Mouse (Mus musculus) right cerebral cortex, postnatal 25 days (tissue): Measurements from ENCODE around the gene Rnf180.
"Not testable (repeated sequence)": the region's sequence is repeated elsewhere in the genome, so short reads cannot be mapped to it uniquely, and the experiment has no call there.

Source experiments
- DNase-seq: peaks from one replicate; pipeline ENCODE4 v3.0.0; 2022

Gene Rnf180

DNA sequence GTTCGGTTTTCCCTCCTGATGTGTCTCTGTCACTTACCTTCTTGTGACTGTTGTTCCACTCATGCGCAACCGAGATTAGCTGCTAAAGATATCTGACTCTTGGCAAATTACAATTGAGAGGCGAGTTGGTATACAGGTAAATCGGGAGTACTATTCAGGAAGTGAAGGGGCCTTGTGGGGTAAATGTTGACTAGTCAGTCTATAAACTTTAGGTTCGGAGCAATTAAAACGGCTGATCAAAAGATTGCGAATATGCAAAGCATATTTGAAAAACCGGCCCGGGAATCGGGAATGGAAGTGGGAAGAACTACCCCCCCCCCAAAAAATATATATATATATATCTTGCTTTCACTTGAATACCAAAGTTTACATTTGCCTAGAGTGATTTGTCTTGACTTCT lies at the start of gene Rnf180:
Gene Rnf180, minus strand, starts transcription at position 101 of the 400 bp plus-strand sequence.
- DNase-seq = no peak

DNA sequence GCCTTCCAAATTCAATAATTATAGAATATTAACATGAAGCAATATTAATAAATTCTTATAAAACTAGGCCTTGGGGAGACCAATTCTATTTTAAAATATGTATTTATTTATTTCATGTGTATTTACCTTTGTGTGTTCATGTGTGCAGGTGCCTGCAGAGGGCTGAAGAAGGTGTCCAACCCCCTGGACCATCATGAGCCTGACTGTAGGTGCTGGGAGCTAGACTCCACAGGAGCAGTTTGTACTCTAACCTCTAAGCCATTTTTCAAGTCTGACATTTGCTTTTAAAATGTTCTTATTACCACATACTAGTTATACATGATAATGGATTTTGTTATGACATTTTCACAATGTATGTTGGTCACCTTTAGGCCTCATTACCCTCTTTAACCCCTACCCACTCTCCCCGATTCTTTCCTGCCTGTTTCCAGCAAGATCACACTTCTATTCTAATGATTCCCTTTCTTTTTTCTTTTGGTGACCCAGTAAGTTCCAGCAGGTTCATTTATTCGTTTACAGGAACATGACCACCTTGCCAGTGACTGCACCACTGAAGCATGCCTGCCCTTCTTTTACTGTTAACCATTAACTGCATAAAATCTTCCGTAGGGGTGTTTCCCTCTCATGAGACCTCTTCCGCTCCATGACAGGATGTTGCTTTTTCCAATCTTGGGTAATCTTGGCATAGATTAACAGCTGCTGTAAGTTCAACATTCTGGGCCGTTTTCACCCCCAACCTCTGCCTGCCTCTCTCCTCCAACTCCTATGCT lies 36.8 kb upstream of the Rnf180 start:
- no peak for DNase-seq

DNA sequence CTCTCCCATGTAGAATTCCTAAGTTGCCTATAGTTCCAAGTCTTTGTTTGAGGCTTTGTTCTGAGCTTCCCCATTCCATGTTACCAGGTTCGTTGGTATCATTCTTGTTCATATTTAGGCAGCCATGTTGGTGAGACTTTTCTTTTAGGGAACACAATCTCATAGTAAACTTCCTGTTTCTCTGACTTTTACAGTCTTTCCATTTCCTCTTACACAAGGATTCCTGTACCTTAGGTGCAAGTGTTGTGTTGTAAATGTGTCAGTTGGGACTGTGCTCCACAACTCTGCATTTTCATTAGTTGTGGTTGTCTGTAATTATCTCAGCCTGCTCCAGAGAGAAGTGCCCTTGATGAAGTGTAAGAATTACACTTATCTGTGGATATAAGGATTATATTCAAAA lies 32.3 kb upstream of the Rnf180 start:
- no peak for DNase-seq

DNA sequence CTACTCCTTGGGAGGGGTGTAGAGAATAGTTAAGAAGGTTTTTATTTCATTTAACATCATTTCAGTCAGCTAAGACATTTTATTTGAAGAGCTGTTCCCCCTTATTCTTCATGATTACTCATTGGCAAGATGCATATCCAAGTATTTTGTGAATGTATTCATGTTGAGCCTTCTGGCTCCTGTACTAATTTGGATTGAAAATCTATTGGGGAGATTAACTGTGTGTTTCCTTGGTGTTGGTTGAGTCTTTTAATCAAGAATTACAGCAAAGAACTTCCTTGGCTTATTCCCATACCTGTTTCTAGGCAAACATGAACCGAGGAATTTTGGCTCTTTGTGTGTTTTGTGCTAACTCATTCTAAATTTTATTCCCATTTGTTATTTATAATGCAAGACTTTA lies 22.3 kb upstream of the Rnf180 start:
- DNase-seq = no peak

DNA sequence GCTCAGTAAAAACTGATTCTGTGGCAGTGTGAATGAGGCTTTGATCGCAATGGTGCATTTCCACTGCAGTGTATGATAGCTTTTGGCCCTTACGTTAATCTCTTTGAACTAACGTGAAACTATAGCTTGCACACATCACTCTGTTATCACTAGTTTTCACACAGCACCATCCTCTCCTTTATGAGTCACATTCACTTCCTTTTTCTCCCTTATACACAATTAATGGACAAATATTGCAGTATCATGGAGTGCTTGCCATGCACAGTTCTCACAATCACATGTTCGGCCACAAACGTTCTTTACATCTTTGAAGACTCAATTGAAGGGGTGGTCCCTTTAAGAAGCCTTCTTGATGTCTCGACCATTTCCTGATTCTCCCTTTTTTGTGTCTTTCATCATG lies 21.4 kb upstream of the Rnf180 start:
- DNase-seq = no peak

DNA sequence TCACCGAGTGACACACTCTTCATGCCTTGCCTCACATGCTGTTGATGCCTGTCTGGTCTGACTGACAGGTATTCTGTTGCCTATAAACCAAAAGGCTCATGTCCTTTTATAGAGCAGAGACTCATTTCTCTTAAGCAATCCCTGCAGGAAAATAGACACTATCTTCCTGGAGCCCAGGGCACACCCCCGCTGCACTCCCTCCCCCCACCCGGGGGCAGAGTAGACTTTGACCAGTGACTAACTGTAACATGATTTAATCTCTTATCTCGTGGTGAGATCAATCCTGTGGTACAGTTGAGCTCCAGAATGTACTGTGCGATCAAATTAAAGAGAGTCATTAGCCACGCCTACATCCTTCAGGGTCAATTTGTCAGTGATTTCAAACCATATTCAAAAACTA lies 18.1 kb upstream of the Rnf180 start:
- no peak for DNase-seq

DNA sequence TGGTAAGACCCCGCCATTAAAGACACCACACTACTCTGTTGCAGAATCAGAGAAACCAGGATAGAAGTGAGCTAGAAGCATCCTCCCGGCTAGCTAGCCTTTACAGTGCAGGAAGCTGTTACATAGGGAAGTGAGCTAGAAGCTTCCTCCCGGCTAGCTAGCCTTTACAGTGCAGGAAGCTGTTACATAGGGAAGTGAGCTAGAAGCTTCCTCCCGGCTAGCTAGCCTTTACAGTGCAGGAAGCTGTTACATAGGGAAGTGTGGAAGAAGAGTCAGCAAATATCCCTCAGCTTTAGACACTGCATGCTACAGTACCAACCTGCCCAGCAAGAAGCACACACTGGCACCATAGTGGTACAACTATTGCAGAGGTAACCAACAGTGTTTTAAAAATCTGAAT lies 15.9 kb upstream of the Rnf180 start:
- not testable (repeated sequence) for DNase-seq

DNA sequence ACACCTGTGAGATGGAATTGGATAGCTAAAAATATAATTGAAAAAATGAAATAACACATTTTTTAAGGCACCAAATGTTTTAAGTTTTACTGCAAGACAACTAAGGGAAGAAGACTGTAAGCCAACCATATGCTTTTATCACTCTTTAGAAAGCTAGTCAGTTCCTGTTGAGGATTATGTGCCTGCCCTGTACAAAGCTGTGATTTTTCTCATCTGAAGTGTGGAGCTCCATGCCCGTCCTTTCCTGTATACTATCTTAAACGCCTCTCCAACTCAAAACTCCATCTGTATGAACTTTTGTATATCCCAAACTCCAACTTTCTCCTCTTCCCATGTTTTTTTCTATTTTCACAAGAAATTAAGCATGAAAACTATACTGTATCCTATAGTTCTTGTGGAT lies 10.9 kb upstream of the Rnf180 start:
- DNase-seq = no peak

DNA sequence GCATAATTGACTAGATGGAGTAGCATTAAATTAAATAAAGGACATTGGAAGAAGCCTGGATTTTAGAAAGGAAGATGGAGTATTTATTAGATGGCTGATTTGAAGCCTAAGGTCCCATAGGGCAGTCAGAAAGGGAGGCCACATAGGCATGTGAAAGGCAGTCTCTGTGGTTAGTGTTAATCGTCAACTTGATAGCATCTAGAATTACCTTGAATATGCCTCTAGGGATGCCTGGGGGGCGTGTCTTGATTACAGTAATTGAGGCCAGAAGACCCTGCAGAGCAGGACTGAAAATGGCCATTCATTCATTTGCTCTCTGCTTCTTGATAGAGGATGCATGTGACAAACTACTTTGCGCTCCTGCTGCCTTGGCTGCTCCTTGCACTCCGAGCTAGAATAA lies 9.4 kb upstream of the Rnf180 start:
- DNase-seq = no peak

DNA sequence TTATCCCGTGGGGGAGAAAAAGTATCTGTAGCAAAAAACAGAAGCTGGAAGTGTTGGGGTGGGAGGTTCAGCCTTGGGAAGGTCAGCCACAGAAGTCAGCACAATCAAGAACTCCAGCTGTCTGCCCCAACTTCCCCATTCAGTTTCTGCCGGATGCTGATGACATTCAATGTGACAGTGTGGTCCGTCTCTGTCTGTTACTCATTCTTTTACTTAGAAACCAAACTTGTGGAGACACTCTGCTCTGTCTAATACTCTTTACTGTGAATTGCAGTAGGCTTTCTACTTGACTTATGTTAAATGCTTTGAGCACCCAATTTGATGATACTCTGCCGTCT lies 5.4 kb upstream of the Rnf180 start:
- DNase-seq = no peak

DNA sequence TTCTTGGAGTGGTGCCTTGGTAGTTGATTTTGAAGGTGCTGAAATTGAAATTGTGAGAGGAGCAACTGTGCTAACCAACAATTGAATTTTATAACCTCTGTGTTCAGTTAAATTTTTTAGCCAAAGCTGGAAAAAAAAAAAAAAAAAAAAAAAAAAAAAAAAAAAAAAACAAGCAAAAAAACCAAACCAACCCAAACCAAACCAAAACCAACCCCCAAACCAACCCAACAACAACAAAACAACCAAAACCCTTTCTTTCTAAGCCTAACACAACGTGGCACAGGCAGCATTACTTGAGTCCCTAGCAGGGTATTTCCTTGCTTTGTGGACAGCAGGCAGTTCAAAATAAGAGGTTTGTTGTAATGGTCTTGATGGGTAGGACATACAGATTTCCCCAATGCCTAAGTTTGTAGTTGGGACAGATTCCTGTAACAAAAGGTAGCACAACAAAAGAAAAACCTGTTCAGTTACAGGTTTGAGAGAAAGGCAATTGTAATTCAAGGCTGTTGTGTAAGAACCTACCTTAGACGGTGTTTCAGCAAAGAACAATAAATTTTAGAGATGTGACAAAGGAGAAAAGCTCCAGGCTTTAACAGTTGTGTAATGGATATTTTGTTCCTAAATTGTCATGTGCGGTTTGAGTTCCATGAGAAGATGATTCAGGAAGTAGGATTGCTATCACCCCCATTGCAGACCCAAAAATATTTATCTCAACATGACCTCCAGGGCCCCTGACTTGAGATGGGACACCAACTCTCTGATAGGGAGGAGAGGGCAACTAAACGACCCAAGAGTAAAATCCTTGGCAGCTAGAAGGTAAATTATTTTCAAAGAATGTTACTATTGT lies 4.8 kb upstream of the Rnf180 start:
- no peak for DNase-seq

DNA sequence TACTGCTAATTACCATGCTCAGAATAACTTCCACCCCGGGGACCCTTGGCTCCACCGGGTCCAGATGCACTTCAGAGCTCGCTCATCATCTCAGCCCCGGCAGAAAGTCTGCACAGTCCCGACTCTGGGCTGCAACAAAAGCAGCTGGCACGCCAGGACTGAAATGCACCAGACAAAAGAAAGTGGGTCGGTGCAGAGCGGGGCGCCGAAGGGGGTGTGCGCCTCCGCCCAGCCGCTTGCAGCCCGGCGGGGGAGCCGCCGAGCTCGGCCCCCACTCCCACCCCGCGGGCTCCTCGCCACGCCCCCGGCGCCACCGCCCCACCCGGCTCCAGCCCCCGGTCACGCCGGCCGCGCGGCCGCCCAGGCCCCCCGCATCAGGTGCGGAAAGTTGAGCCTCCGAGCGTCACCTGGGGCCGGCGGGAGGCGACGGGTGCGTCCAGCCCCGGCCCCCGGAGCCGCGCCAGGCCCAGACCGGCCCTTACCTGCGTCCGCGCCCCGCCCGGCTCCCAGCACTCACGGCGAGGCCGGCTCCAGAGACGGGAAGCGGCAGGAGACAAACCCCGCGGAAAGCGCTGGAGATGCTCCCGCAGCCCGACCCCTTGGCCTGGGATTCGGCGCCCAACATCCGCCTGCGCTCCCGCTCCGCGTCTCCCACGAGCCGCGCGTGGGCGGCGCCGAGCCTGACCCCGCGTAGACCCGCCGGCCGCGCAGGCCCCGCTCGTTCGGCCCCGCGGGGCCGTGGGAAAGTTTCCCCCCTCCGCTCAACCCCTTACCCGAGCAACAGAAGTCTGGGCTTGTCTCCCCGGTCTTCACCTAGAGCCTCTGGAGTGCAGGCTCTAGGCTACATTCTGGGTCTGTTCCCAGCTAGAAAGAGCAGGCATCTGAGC lies 591 bp downstream of the Rnf180 start:
- DNase-seq = peak; percentile 74

DNA sequence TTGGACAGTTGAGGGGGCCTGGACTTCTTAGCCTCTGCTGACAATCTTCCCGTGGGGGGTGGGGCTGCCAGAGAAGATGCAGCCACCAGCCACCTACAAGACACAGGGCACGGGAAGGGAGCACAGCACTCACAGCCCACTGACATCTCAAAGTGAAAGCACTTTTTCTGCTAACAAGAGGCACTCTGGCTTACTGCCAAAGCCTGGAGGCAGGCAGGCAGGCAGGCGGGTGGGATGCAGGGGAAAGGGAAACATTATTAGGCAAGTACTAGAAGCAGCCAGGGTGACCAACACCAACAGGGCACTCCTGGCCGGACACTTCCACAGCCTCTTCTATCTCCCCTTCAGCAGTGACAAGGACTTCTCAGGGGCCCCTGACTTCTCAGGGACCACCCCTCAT lies 2.8 kb downstream of the Rnf180 start:
- peak; percentile 45 for DNase-seq

DNA sequence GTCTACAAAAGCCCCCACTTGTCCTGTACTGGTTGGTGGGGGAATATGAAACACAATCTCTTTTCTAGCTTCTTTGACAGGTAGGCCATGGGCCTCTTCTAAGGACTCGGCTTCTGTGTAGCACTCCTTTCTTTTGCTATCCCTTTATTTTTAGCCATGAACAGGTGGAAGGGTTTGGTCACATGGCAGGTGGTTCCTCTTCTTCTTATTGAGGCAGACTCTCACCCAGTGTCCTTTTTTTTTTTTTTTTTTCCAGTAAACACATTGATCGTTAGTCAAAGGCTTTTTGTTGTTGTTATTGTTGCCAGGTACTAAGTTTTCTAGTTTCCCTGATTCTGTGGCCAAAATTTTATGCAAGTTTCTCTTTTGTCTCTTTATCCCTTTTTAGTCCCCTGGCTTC lies 4.0 kb downstream of the Rnf180 start:
- no peak for DNase-seq

DNA sequence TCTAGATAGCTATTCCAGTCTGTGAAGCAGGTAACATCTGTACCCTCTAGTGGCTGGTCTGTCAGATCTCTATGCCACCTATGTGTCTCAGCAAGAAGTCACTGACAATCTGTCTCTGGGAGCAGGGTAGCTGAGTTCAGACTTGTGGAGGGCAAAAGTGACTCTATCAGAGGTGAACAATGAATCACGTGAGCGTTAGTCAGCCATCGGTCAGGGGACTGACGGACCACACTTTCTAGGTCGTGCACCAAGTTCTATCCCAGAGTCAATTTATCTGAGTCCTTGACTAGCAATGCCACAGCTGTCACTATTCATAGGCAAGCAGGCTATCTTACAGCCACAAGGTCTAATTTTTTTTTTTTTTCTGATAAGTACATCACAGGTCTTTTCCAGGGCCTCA lies 4.6 kb downstream of the Rnf180 start:
- no peak for DNase-seq

DNA sequence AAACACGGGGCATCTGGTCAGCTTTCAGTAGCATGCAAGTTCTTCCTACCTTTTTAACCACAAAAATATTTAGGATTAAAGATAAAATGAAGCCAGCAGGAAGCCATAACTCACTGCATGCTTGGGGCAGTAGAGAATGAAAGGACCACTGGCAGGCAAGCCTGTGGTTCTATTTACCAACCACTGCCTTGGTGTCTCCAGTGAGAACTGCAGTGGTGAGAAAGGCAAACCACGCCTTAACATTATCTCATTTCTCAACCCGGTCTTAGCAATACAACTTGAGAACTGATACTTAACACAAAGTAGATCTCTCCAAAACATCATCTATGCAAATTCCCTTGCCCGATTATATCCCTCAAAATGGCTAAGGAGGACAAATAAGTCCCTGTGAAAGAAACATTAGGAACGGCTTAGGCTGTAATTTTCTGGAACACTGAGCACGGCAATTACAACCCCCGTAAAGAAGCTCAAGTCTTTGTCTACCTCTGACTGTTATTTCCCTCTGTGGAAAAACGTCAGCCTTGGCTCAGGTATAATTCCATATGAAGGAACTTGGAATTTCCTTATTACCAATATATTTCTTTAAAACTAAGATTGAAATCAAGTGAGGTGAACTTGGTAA lies 15.1 kb downstream of the Rnf180 start:
- no peak for DNase-seq

DNA sequence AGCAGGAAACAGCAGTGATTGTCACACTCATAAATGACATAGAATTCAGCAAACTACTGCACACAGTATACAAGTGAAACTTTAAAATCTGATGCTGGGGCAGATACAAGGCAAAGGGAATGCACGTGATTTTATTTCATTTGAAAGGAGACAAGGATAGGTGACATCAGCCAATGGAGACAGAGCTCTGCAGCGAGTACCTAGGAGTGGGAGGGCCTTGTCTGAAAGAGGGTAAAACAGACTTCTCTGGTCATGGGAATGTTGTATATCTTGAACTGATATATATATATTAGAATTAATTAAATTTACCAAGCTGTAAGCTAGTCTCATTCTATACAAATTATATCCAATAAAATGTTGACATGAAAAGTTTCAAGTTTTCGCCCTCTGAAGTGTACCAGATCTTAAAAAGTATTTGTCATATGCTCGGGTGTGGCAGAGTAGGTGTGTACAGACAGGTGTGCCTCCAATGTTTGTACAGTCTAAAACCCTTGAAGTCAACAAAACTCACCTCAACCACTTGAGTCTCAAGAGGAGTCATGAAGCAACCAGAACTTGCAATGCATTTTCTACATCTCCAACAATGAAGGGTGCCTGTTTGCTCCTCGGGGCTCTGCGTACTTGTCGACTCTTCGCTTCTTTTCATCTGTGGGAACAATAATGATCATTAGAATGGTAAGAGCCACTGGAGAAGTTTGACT lies 24.1 kb downstream of the Rnf180 start:
- DNase-seq = no peak

DNA sequence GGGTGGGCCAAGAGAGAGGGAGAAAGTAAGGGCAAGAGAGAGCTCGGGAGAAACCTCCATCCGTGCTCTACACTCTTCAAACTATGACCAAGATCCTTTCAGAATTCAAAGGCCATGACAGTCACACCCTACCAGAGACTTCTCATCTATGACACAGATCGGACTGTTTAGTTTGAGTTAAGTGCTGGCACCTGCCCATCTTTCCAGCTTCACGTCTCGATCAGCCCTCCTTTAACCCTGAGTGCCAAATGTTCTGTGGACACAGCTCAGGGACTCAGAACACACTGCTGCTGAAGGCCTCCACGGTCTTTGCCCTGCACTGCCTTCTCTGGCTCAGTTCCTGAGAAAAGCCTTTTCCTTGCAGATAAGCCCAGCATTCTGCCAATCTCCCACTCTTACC lies 27.2 kb downstream of the Rnf180 start:
- no peak for DNase-seq

DNA sequence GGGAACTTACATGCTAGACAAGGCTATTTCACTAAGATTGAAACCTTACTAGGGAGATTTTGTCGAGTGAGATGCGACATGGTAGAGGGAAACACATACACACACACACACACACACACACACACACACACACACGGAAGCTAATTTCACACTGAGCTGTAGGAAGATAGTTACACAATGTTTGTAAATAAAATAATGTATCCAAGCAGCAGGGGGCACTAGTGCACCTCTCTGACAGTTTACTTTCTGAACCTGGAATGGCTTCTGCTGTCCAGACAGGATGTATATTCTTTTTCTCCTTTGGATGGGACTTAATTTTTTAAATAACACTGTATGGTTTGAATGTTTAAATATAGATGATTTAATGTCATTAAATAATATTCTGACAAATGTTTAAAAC lies 27.9 kb downstream of the Rnf180 start:
- no peak for DNase-seq

DNA sequence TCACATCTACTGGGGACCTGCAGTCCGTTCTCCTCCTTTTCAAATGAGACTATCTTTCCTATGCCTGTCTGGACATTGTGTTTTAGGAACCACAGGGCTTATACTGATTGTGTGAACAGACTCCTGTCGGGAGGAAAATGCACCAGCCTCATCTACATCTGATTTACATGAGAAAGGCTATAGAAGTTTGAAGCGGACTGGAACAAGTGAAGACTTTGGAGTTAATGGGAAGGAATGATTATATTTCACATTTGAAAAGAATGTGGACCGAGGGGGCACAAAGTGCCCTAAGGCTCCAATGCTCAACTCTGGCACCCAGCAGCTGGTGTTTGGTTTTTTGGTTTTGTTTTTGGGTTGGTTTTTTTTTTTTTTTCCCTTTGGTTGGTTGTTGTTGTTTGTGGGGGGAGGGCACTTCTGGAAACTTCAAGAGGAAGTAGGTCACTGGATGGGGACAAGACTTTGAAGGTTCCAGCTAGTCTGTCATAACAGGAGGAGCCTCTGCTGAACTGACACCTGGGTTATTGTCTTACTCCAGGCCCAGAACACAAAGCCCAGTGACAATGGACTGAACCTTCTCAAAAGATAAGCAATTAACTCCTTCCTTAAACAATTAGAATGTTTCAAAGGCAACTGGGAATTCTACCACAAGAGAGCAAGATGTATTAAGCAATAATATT lies 37.7 kb downstream of the Rnf180 start:
- no peak for DNase-seq

DNA sequence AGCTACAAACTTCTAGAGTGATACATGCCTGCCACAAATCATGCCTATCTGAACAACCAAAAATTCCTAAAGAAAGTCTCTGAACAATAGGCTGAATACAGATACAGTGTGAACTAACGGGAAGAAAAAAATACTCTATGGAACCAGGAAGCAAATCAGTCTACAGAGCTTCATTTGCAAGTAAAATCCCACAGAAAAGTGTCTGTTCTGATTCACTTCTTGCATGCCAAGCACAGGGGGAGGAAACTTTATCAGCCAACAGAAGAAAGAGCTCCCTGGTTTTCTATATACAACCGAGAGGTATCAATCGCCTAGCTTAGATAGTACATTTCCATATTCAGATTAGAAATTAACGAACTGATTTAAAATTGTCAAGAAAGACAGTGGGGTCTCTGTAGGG lies 43.8 kb downstream of the Rnf180 start:
- no peak for DNase-seq

DNA sequence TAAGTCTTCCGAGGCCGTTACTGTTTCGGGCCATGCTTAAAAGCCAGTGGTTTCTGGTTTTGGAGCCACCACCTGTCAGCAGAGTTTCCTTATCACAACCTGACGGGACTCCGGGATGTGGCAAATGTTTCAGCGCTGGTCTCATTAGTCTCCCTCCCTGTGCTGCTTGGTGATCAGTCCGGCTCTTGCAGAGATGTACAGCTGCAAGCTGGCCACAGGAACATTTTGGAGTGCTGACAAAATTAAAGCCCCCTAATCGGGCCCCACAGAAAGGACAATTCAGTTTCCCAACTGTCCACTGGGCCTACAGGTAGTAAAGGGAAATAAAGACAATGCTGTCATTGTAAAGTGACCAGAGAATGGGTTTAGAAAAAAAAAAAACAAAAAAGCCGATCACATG lies 44.4 kb downstream of the Rnf180 start:
- DNase-seq = no peak
